Mouse (Mus musculus) retina, postnatal 7 days (tissue): Measurements from ENCODE around the gene Scaf4.

ENCODE experiments used
- DNase-seq: peaks from one replicate; pipeline ENCODE4 v3.0.0-alpha.2; 2012; ENCODE audit warnings: low read depth, low spot score

Gene Scaf4

DNA sequence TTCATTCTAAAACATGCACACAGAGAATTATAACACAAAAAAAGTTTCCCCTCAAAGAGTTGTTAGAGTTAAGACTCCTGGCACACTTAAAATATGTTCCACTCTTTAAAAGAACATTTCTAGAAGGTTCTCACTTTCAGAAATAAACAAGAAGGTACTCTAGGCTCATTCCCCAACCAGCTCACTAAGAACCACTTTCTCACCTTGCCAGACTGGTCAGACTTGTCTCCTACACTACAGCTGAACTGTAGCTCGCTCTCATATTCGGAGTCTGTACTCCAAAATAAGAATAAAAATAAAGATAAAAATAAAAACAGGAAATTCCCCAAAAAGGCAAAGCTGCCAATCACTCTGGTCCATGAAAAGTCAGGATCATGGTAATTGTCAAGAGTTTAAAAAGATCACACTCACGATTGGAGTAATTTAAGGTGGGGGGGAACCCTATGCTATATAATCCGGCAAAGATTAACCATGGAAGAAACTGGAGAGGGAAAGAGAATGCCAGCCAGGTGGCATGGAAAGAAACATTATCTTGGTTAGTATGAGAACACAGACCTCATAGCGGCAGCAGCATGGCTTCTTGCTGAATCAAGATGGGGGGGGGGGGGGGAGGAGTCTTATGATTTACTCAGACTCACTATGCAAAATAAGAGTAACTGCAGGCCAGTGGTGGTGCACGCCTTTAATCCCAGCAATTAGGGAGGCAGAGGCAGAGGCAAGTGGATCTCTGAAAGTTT lies 80.9 kb downstream of the Scaf4 start:
- no peak for DNase-seq

DNA sequence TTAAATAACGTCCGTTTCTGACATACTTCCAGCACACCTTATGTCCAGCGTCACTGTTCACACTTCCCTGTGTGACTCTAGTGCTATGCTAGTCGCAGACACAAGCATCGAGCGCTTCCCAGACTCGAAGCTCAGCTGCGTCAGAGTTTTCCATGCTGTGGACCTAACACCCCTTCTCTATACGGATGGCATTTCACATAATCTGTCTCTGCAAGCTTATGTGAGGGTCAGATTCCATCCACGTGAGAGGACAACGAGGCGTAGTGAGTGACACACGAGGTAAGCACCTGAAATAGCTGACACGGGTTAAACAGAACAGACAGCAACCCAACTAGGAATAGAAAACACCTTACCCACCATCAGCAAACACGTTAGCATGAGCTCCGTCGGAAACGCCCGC lies 82.2 kb downstream of the Scaf4 start:
- DNase-seq: no peak

DNA sequence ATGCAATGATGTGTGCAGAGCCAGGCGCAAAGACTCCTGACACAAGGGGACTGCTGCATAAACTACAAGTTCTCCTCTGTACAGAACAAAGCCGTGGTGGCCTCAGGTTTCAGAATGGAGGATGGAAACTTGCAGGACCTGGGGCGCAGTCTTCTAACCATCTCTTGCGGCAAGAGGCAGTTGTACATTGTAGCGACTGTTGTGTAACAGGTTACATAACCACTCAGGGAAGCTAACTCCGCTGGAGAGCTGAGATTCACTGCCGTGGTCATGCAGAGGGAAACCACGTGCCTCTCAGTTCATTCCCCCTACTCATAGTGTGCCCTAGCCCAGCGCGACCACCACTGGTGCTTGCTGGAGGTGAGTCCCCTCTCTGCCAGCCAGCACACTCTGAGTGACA lies 85.1 kb downstream of the Scaf4 start:
- DNase-seq: no peak

DNA sequence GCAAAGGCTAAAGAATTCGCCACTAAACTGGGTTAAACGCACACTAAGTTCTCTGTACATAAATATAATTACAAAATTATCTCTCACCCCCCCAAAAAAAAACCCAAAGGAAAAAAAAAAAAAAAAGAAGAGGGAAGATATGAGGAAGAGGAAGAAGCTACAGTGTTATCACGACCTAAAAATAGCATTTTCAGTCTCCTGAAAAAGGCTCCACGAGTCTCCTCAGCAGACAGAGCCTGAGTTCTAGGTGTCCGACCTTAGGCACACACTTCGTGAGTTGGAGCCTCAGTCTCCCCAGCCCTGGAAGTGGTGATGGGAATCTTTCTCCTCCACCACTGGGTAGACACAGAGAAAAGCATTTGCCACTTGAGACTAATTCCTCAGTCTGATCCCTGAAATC lies 85.7 kb downstream of the Scaf4 start:
- no peak for DNase-seq

DNA sequence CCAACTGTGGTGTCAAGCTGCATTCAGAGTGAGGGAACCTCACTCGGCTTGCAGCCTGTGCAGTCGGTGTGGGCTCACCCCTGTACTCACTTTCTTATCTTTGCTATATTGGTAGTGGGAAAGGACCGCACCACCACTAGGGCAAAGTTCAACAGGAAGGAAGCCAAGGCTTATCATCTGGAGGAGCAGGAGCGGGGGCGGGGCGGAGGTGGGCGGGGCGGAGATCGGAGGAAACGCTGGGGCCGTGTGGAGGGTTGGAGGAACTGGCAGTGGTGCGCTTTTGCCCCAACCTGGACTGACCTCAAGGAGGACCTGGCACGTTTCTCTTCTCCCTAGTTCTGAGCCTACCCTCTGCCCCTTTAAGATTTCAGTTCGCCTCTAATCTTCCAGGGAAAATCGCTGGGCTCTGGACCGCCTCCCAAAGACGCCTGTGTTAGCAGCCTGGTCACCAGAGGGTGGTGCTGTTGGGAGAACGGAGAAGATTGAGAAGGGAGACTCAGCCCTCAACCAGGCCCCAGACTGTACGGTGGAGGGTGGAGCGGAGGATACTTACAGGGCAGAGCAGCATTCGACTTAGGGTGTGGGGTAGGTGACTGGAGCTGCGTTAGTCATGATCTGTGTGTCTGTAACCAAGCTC lies 86.8 kb downstream of the Scaf4 start:
- DNase-seq: peak; percentile 74

DNA sequence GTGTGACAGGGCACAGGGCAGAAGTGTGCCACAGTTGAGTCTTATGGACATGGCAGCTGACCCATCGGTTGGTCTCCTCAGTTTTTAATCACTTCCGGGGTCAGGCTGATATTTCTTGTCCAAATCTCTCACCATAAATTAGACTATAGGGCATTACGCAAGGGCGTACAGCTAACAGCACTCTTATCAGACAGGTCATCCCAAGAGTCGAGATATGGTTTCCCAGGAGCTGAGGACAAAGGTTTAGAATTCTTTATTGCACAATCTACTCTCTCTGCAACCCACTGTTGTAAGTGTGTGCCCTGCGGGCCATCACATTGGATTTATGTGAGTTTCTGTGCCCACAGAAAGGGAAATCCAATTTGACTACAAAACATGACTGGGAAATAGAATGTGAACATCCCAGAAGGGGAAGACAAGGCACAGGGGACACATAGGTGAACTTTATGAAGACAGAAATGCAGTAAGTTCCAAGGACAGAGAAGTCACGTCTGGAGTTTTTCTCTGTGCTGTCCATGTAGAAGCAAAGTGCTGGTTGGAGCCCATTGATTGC lies 87.5 kb downstream of the Scaf4 start:
- DNase-seq: no peak

DNA sequence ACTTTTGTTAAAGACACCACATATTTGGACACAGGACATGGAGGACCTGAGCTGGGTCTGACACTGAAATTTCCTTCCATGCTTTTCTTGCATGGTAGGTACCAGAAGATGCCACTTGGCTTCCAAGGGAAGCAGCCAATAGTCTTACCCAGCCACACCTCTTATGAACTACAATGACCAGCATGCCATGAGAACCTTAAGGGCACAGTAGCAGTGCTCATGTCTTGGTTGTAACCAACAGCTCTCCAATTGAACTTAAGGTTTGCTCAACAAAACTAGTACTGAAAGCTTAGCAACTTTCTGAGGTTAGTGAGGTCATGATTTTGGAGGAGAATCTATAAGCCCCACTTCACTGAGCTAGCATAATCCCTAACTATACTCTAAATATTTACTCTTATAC lies 90.6 kb downstream of the Scaf4 start:
- DNase-seq: no peak

DNA sequence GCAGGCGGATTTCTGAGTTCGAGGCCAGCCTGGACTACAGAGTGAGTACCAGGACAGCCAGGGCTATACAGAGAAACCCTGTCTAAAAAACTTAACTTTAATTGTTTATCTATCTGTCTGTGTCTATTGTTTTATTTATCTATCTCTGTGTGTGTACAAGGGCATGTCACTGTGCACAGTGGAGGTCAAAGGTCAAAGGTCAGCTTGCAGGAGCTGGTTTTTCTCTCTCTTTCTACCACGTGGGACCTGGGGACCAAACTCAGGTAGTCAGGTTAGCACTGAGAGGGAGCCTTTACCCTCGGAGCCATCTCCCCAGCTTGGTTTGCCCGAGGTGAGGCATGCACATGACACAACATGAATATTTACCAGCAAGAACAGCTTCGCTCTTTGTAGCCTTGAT lies 93.0 kb downstream of the Scaf4 start:
- no peak for DNase-seq

DNA sequence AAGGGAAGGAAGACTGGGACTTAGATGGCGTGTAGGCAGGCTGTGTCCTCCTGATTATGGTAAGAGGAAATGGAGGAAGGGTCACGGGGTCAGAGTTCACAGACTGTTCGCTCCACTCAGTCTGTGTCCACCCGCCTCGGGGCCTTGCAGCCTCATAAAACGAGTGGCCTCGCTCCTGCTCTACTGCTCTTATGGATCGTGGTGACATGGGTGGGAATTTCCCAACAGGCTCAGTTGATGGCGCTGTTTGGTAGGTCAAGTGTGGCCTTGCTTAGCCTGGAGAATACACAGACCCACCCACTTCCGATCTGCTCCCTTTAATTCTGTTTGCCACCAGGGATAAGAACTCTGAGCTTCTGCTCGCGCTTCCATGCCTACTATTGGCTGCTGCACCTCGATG lies 96.8 kb downstream of the Scaf4 start:
- DNase-seq: no peak

DNA sequence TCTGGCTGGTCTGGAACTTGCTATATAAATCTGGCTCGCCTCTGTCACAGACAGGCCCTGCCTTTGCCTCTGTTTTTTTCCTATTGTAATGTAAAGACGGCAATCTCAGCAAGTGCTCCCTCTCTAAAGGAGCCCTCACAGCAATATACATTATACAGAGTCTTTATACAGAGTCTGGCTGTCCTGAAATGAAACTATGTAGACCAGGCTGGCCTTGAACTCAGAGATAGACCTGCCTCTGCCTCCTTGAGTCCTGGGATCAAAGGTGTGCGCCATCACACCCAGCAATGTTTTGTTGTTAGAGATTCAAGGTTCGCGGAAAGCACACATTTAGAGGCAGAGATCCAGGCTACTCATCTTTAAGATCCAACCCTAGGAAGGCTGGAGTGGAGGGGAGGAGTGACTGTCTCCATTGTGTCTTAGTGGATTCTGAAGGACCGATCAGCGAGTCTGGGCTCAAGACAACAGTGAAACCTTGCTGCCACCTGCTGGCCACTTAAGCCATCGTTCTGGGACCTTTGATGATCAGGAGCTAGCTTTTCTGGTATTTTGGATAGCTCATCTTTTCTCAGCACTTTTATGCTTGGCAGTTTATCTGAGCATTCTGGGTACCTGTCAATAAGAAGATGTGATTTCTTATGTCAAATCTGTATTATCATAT lies 98.2 kb downstream of the Scaf4 start:
- DNase-seq: peak; percentile 65

DNA sequence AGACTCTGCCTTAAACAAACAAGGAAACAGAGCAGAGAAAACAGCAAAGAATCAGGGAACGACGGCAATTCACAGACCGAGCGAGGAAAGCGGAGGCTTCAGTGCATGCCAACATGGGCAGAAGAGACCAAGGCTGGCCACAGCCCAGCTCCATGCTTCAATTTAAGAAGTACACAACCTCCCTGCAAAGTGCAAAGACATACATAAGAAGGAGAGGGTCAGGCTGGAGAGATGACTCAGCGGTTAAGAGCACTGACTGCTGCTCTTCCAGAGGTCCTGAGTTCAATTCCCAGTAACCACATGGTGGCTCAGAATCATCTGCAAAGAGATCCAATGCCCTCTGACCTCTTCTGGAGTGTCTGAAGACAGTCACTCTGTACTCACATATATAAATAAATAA lies 100.2 kb downstream of the Scaf4 start:
- no peak for DNase-seq

DNA sequence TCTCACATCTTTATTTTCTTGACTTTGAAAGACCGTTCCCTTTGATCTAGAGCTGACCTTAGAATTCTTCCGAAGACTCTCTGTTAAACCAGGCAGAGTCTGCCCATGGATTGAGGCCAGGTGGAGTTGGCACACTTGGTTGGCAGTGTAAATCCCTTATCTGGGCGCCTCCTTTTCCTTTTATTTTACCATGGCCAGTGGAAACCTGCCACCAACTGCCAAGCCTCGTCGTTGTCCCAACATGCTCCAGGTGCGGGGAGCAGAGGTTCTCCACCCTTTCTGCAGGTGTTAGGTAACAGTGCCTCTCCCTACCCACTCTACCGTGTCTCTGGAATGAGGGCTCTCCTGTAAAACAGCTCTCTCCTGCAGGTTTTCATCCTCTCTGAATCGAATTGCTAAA lies 102.6 kb downstream of the Scaf4 start:
- DNase-seq: no peak

DNA sequence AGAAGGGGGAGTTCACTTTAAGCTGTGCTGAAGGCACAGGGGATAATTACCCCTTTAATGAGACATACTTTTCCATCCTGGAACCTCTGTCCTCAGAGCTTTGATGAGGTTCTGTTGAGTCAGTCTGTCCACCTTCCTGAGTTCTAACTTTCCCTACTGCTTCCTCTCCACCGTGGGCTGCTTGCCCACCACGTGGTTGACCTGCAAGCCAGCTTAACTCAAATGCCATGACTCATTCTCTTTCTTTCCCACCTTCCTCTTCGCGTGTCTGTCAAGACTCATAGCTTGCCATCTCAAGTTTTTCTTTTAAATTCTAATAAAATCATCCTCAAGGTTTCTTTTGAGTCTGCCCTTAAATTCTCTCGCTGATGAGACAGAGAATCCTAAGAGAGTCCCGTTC lies 103.3 kb downstream of the Scaf4 start:
- no peak for DNase-seq

DNA sequence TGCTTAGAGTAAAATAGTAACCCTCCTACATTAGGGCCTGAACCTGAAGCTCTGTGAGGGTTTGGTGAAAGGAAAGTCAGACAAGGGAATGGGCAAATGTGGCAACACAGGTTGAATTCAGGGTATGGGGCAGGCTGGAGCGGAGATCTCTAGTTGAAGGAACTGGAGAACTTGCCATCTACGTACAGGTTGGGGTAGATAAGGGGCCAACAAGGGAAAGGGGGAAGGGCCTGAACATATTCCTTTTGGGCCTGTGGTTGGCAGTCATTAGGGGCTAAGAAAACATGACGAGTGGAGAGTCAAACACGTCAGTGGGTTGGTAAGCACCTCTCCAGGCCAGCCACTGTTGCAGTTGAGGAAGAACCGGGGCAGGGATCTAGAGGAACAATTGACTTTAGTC lies 104.4 kb downstream of the Scaf4 start:
- no peak for DNase-seq

DNA sequence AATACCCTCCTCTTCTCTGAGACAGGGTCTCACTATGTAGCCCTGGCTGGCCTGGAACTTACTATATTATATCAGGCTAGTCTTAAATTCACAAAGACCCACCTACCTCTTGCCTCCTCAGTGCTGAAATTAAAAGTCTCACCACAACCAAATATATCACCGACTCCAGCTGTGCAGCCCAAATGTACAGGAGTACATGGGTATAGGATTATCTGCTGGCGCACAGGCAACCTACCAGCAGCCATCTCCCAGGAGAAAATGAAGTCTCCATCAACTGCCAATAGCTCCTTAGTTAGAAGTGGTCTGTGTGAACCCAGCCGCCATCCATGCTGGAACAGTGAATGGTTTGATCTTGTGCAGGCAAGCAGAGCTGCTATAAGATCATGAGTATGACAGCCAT lies 105.9 kb downstream of the Scaf4 start:
- DNase-seq: no peak

DNA sequence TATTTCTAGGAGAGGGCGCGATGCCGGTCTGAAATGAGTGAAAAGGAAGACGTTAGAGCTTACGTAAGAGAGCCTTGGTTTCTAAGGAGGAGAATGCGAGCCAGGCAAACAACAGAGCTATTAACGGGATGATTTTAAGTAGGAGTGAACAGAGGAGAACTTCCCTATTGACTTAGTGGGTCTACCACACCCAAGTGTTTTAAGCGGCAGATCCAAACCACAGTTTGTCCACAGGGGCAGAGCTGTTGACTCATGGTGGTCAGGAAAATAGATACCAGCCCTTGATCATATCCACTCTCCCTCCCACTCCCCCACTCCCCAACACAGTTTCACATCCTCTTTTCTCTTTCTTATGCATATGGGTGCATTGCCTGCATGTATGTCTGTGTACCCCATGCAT lies 106.9 kb downstream of the Scaf4 start:
- no peak for DNase-seq

DNA sequence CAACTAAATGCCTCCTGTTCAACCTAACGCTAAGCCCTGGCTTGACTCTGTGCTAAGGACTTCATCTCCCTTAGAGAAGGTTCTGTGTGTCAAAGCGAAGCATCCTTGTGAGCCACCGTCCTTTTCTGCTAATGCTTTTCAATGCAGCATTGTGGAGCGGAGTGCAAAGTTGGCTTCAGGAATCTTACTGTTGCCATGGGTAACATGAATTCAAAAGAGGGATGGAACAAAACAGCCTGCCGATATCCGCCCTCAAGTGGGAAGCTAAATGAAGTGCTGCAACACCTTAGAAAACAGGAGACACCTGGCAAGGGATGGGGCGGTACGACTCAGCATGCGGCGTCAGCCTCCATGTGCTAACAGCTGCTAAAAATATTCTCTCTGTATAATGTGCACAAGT lies 107.8 kb downstream of the Scaf4 start:
- no peak for DNase-seq
